Mouse (Mus musculus) thymus, adult 2 months (tissue): ENCODE results near the gene Ccdc188.

ENCODE experiments used
- CTCF ChIP-seq: fragments of 200-500 bp; IDR thresholded peaks from 2 replicates; pipeline ENCODE4 v1.5.1; 2012; ENCODE audit warnings: mild to moderate bottlenecking, control low read depth, low read length, moderate library complexity, borderline replicate concordance; ENCODE audit not compliant: control insufficient read depth, poor library complexity, insufficient read depth; ENCODE audit errors: extremely low read depth
- POLR2A ChIP-seq: fragments of 200-500 bp; IDR thresholded peaks from 2 replicates; pipeline ENCODE4 v1.6.1; 2012; ENCODE audit warnings: mild to moderate bottlenecking, low read length, control low read depth, moderate library complexity; ENCODE audit not compliant: control insufficient read depth, poor library complexity, insufficient read depth; ENCODE audit errors: extremely low read depth

DNA sequence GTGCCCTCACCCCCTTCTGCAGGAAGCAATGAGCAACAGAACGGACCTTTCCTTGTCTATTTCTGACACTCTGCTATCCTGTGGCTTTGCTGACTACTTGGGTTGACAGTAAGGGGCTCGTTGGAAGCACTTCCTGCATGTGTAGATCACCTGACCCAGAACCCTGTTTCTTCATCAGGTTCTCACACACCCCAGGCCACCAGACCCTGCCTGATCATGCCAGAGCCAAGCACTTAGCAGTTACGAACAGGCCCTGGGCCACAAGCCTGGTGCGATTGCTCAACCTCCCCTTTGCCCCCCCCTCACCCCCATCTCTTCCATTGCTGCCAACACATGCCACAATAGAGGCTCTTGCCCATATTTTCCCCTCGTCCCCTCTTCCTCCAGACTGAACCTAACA, 48.5 kb upstream of the Ccdc188 start:
- TF ChIP-seq CTCF, result no peak
- TF ChIP-seq POLR2A, result no peak
